Mouse (Mus musculus): Measurements from ENCODE around the gene Ehbp1.
A peak's percentile ranks its signal among the peaks of the same experiment; 100 is the strongest.

Ehbp1 gene

GRCm38 (mm10) chr11:22286371-22286872 is 55.7 kb downstream of the Ehbp1 start:
- peak; percentile 22 for DNase-seq

- no peak for DNase-seq
These were observed 65.4 kb downstream of the Ehbp1 start for GRCm38 (mm10) chr11:22276656-22277055.

- DNase-seq, result no peak
These were observed 67.9 kb downstream of the Ehbp1 start for GRCm38 (mm10) chr11:22274144-22274543.

GRCm38 (mm10) chr11:22273378-22273777 is 68.7 kb downstream of the Ehbp1 start:
- no peak for DNase-seq

- DNase-seq, result no peak
These were observed 70.2 kb downstream of the Ehbp1 start for GRCm38 (mm10) chr11:22271889-22272288.

- DNase-seq, result no peak
These were observed 72.4 kb downstream of the Ehbp1 start for GRCm38 (mm10) chr11:22269643-22270042.

GRCm38 (mm10) chr11:22269173-22269572 is 72.9 kb downstream of the Ehbp1 start:
- no peak for DNase-seq

GRCm38 (mm10) chr11:22267014-22267413 is 75.1 kb downstream of the Ehbp1 start:
- no peak for DNase-seq

GRCm38 (mm10) chr11:22255418-22255817 is 86.7 kb downstream of the Ehbp1 start:
- no peak for DNase-seq

GRCm38 (mm10) chr11:22249363-22249762 is 92.7 kb downstream of the Ehbp1 start:
- no peak for DNase-seq

- DNase-seq, result no peak
These were observed 94.4 kb downstream of the Ehbp1 start for GRCm38 (mm10) chr11:22247736-22248135.

GRCm38 (mm10) chr11:22247069-22247468 is 95.0 kb downstream of the Ehbp1 start:
- DNase-seq, result no peak

- no peak for DNase-seq
These were observed 106.5 kb downstream of the Ehbp1 start for GRCm38 (mm10) chr11:22235558-22235957.

- no peak for DNase-seq
These were observed 107.4 kb downstream of the Ehbp1 start for GRCm38 (mm10) chr11:22234739-22235138.

- DNase-seq, result no peak
These were observed 111.2 kb downstream of the Ehbp1 start for GRCm38 (mm10) chr11:22230906-22231305.

- DNase-seq, result no peak
These were observed 116.5 kb downstream of the Ehbp1 start for GRCm38 (mm10) chr11:22225619-22226018.

- no peak for DNase-seq
These were observed 123.9 kb downstream of the Ehbp1 start for GRCm38 (mm10) chr11:22218222-22218621.

- DNase-seq, result no peak
These were observed 125.2 kb downstream of the Ehbp1 start for GRCm38 (mm10) chr11:22216941-22217340.

- peak; percentile 19 for DNase-seq
These were observed 135.5 kb downstream of the Ehbp1 start for GRCm38 (mm10) chr11:22206611-22207010.

GRCm38 (mm10) chr11:22206191-22206590 is 135.9 kb downstream of the Ehbp1 start:
- no peak for DNase-seq

GRCm38 (mm10) chr11:22203413-22203812 is 138.7 kb downstream of the Ehbp1 start:
- no peak for DNase-seq

- no peak for DNase-seq
These were observed 141.0 kb downstream of the Ehbp1 start for GRCm38 (mm10) chr11:22201125-22201524.

GRCm38 (mm10) chr11:22199881-22200280 is 142.2 kb downstream of the Ehbp1 start:
- DNase-seq, result no peak

GRCm38 (mm10) chr11:22198406-22198805 is 143.7 kb downstream of the Ehbp1 start:
- no peak for DNase-seq

GRCm38 (mm10) chr11:22197935-22198334 is 144.2 kb downstream of the Ehbp1 start:
- no peak for DNase-seq

GRCm38 (mm10) chr11:22196776-22197175 is 145.3 kb downstream of the Ehbp1 start:
- DNase-seq, result no peak
